Mouse (Mus musculus): Measurements from ENCODE around the gene Afmid.

The Afmid gene

DNA sequence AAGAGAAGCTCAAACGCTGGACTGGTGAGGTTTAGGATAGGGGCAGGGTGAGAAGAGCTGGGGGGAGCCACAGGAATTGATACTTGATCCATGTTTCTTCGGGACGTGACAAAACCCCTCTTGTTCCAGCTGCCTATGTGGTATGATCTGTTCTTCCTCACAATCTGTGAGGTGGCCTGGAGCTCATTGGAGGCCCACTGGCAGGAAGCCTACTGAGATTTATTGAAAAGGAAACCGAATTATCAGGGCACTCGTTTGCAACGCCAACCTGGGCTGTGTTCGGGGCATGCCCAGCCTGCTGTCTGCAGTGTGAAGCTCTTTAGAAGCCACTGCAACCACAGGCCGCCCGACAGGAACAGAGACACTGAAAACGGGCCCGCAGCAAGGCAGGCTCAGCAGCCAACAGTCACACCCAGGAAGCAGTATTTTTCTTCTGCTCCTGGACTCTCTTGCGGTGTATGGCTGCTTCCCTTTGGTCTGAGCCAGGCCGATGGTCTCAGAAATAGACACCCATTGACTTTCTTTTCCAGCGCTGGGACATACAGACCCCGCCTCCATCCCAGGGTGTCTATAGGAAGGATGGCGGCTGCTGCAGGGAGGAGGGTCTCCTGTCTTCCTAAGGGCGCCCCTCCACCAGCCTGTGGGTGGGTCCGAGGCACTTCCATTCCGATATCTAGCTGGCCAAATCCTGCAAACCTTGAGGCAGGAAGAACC, 22.7 kb downstream of the Afmid start:
- peak; percentile 84 for DNase-seq (ENCODE audit: low read depth, low spot score)

DNA sequence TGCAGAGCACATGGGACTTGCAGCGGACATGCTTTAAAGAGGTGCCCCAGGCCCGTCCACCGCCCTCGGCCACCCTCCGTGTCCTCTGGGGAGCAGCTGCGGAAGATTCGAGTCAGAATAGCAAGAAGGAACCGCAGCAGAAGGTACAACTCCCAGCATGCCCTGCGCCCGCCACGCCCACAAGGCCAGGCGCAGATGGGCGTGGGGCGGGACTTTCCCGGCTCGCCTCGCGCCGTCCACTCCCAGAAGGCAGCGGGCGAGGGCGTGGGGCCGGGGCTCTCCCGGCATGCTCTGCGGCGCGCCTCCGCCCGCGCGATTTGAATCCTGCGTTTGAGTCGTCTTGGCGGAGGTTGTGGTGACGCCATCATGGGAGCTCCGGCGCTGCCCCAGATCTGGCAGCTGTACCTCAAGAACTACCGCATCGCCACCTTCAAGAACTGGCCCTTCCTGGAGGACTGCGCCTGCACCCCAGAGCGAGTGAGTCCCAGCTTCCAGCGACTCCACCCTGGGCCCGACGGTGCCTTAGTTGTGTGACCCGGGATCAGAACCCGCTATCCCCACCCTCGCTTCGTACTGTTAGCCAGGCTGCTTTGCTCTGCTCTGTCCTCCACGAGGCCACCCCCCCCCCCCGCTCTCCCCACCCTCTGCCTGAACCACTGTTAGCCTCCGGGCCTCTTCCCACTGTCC, 23.4 kb downstream of the Afmid start, which contains the start of gene Birc5:
Gene Birc5 (plus strand): TSS at position 267 of the 687 bp plus-strand sequence.
- peak; percentile 99 for DNase-seq (ENCODE audit: low read depth, low spot score)

GRCm38 (mm10) chr11:117852875-117853274, 27.2 kb downstream of the Afmid start:
- DNase-seq (ENCODE audit: low read depth, low spot score), result no peak

- DNase-seq (ENCODE audit: low read depth, low spot score), result no peak
Observed at GRCm38 (mm10) chr11:117854241-117854640, 28.5 kb downstream of the Afmid start.

DNA sequence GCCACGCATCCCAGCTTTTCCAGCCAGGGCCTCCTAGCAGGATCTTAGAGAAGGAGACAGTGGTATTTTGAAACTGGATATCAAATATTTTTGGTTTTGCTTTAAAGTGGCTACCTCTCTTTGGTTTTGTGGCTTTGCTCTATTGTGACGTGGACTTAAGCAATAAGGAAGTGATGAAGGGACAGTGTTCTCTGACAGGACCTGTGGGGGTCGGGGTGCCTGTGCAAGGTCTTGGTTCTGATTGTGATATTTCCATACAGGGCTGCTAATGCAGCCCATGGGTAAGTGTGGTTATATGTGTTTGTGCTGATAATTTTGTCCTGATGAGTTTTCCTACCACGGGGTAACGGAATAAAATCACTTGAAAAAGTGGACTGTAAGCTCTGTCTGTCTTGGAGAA, 29.6 kb downstream of the Afmid start:
- DNase-seq (ENCODE audit: low read depth, low spot score), result no peak

GRCm38 (mm10) chr11:117855975-117856374, 30.3 kb downstream of the Afmid start:
- DNase-seq (ENCODE audit: low read depth, low spot score), result no peak

- no peak for DNase-seq (ENCODE audit: low read depth, low spot score)
Observed at GRCm38 (mm10) chr11:117857462-117857861, 31.7 kb downstream of the Afmid start.

- DNase-seq (ENCODE audit: low read depth, low spot score), result no peak
Observed at GRCm38 (mm10) chr11:117858392-117858791, 32.7 kb downstream of the Afmid start.

GRCm38 (mm10) chr11:117860601-117861000, 34.9 kb downstream of the Afmid start, which contains the start of gene Tmem235:
Gene Tmem235 (plus strand): TSS chr11:117860752.
- no peak for DNase-seq (ENCODE audit: low read depth, low spot score)

GRCm38 (mm10) chr11:117863174-117863856, 37.6 kb downstream of the Afmid start:
- no peak for DNase-seq (ENCODE audit: low read depth, low spot score)

GRCm38 (mm10) chr11:117864805-117865204, 39.1 kb downstream of the Afmid start:
- no peak for DNase-seq (ENCODE audit: low read depth, low spot score)

DNA sequence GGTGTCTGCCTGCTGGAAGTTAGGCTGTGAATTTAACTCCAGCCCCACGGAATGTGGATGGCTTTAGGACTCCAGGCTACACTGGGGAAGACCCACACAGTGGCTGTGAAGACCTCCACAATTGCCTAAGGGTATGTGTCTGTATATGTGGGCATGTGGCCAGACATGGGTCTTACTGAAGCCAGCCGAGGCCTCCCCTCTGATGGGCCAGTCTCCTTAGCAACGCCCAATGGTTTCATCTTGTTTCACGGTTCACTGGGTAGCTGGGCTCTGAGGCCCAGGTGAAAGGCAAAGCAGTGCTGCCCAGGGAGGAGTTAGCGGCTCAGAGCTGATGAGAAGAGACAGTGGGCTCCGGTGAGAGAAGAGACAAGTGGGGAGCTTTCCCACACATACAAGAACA, 40.3 kb downstream of the Afmid start:
- no peak for DNase-seq (ENCODE audit: low read depth, low spot score)

- peak; percentile 85 for DNase-seq (ENCODE audit: low read depth, low spot score)
Observed at GRCm38 (mm10) chr11:117870688-117871365, 45.1 kb downstream of the Afmid start.

- no peak for DNase-seq (ENCODE audit: low read depth, low spot score)
Observed at GRCm38 (mm10) chr11:117871376-117871775, 45.7 kb downstream of the Afmid start.

- DNase-seq (ENCODE audit: low read depth, low spot score), result peak; percentile 93
Observed at GRCm38 (mm10) chr11:117871911-117872584, 46.3 kb downstream of the Afmid start.

DNA sequence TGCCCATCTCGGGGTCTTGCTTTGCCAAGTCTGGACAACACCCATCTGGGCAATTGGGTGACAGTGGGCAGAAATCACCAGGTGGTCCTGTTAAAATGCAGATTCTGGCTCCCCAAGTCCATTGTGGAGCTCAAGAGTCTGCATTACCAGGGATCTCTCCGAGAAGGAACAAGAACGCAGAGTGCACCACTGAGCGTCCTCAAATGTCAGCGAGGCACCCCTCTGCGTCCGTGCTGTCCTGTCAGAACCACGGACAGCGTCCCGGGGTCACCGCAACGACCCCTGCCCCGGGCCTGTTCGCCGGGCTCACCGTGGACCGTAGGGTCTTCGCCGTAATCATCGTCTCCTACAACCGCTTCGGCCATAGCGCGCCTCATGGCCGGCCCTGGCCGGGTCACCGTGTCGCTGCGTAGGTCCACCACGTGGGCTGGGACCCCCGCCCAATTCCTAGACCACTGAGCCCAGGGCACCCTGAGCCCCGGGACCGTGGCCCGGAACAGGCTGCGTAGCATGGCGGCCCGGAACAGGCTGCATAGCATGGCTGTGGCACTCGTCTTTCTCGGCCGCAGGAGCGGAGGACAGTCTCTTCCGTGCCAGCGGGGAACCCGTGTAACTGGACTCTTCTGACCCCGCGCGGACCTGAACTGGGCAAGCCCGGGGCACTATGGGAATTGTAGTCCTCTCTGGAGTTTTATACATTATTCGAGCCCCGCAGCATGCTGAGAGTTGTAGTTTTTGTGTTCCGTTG, 47.3 kb downstream of the Afmid start, which contains the start of gene Tha1:
Gene Tha1 (minus strand): TSS at position 621 of the 748 bp plus-strand sequence.
- DNase-seq (ENCODE audit: low read depth, low spot score), result peak; percentile 57

- peak; percentile 57 for DNase-seq (ENCODE audit: low read depth, low spot score)
Observed at GRCm38 (mm10) chr11:117874419-117874818, 48.7 kb downstream of the Afmid start.

DNA sequence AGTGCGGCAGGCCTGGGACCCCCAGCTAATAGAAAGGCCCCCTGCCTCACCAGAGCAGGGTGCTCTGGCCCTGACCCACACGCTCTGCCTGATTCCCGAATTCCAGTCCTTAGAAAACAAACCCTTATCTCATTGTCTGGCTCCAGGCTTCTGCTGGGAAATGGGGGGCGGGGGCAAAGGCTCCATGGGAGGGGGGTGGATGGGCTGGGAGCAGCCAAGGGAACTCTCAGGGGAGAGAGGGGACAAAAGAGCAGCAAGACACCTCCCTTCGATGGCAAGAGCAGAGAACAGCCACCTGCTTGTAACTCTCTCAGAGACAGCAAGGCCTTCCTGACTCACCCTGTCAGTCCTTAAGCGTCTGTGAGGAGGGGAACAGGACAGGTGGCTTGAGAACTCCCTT, 50.0 kb downstream of the Afmid start:
- no peak for DNase-seq (ENCODE audit: low read depth, low spot score)

DNA sequence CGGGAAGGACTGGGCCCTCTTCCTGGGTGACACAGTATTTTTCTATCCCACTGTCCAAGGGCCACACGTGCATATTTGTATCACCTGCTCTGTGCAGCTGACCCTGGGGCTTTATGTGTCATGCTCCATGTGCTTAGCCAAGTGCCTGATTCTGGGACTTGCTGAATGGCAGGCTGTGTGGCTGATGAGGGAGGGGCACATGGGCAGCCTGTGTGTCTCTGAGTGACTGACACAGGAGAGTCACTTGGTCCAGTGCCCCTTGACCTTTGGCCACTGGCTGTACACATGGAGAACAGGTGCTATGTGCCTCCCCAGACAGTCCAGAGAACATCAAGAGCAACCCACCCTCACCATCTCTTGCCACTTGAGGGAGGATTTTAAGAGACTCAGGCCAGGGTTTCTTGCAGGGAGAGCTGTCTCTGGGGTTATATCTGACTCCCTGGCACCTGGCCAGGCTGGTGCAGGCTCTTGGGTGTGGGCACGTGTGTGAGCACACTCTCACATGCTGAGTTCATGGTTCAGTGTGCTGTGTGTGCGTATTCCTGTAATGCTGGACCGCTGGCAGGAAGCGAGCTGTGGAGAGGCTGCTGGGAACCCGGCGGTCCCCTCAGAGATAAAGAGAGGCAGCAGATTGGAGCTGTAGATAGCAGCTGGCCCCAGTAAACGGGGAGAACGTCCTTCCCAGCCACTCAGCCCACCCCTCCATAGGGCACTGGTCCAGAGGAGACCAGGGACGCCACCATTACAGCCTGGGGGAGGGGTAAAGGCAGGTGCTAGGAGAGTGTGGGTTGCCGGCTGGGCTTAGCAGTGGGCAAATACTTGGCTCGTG, 52.4 kb downstream of the Afmid start:
- peak; percentile 90 for DNase-seq (ENCODE audit: low read depth, low spot score)

GRCm38 (mm10) chr11:117878892-117879291, 53.2 kb downstream of the Afmid start:
- no peak for DNase-seq (ENCODE audit: low read depth, low spot score)
